Mouse (Mus musculus) thymus, postnatal 36 days (tissue): ENCODE results near the gene Vps16.

Source experiments
- DNase-seq, 2 experiments: peaks; one replicate each; pipeline ENCODE4 v3.0.0; 2022; ENCODE audit warnings: mixed read lengths in 2 of 2

Vps16 gene

DNA sequence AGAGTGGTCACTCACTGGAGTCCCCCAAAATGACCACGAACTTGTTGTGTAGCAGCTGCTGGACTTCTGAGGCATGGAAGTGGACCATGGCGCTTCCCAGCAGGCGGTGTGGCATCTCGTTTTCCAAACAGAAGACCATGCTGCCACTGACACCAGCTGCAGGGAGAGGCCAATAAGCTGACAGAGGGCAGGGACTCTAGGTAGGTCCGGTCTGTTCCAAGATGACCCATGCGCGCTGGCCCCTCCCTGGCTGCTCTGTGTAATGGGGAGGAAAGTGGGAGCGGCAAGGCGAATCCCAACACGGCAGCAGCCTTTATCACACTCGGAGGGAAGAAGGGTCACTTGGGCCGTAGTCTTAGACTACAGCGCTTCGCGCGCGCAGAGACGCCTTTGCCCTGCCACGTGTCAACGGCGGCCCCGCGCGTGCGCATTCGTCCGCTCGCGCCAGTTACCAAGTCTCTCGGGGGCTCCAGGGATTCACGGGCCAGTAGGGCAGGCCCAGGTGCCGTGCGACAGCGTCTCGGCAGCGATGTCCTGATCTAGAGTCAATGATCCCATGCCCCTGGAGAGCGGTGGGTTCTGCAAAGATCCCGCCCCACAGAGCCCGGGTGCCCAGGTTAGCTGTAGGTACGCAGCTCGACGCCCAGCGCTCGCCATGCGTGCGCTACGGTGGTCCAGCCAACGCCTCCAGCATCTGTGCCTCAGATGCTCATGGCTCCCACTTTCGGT lies 578 bp upstream of the Vps16 start:
- peak; percentile 82 to 84 for DNase-seq

DNA sequence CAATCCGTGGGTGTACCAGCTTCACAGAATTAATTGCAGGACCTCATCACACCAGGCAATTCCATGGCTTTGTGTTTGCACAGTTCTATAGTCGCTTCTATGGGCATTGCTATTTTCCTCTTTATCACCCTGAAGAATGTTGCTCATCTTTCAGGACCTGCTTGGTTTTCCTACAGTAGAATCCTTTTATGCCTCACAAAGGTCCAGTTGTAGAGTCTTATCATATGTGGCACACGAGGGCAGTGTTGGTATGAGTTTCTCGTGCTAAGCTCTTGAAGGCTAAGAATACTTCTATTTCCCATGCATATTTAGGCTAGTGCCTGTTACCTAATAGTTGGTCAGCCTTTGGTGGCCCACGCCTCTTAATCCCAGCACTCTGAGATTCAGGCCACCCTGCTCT lies 973 bp downstream of the Vps16 start:
- no peak for DNase-seq

DNA sequence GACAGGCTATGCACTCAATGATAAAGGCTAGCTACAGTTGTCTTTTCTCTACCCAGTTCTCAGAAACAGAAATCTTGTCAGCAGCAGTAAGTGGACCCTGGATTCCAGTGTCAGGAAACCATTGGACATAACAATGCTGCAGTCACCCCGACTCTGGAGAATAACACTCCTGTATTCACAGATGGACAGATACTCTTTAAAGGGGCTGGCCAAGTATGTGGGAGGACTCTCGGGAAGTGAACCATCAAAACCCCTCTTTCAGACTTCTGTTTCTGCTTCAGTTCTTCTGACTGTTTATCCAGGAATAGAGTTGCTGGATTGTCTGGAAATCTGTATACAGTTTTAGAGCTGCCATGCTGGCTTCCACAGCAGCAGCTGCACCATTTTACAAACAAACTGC lies 5.7 kb downstream of the Vps16 start:
- no peak for DNase-seq

DNA sequence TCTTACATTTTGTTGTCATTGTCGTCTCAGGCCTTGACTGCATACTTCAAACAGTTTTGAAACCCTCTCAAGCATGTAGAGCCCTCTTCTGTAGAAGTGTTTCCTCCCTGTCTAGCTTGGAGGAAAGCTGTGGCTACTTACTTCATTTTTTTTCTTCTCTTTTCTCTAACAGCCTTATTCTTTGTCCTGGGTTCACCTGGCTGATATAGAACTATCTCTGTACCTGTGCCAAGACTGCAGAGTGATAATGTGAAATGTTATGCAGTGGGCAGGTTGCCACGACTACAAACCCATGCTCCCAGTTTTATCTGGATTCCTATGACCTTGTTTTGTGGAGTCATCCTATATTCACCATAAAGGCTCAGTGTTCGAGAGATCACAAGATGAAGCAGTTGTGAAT lies 6.3 kb downstream of the Vps16 start:
- DNase-seq = no peak

DNA sequence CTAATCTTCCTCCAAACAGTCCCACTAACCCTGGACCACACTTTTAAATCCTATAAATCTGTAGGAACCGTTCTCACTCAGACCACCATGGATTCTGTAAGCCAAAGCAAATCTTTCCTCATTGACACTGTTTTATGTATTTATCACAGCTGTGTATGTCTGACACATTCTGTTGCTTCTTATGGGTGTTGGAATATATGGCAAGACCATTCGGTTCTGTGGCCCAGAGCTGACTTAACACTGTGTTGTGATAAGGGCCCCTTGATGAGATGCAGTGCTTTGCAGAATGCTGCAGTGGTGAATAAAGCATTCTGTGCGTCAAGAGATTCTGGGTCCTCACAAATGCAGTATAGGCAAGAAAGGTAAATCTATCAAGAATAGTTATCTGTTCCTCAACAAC lies 8.0 kb downstream of the Vps16 start:
- no peak for DNase-seq

DNA sequence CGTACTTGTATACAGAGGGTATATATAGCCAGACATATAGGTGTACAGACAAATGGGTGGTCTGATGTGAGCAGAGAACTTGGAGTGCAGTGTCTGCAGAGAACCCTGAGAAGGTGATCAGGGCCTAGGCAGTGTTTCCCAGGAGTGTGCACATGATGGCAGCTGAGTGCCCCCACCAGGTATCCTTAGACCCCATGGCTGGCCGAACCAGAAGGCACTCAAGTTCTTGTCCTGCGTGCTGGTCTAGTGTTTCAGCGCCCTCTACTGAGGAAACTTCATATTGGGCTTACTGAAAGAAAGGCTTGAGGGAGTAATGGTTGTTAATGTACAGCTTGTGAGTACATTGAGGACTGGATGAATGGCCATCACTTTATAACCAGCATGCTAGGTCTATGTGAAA lies 9.0 kb downstream of the Vps16 start:
- peak in 1 of 2 experiments; percentile 27 for DNase-seq

DNA sequence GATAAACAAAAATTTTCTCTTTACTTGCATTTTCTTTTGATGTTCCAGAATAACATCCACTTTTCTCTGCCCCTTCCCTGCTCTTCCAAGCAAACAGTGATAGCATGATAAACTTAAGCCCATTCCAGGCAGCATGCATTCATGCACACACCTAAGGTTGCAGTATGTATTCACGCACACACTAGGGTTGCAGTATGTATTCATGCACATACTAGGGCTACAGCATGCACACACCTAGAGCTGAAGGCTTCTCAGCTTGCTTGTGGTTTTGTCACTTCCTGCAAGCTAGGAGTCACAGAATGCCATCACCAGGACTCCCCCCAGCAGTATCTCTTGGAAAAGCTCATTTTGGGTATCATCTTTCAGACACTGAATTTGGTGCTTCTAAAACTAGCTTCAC lies 12.6 kb downstream of the Vps16 start:
- no peak for DNase-seq

DNA sequence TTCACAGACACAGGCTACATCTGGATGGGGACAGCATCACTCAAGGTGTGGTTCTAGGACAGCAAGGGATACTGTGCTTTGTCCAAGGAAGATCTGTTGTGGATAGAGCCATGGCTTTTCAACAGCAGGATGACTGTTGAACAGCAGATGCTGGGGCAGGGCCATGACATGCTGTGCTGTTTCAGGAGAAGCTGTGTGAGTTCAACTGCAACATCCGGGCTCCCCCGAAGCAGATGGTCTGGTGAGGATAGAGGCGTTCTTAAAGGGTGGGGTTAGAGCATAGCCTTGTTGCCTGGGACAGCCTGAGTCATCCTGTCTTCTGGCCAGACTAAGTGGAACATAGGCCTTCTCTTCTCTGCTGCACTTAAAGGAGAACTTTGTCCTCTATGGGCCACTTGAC lies 14.7 kb downstream of the Vps16 start:
- DNase-seq = no peak

DNA sequence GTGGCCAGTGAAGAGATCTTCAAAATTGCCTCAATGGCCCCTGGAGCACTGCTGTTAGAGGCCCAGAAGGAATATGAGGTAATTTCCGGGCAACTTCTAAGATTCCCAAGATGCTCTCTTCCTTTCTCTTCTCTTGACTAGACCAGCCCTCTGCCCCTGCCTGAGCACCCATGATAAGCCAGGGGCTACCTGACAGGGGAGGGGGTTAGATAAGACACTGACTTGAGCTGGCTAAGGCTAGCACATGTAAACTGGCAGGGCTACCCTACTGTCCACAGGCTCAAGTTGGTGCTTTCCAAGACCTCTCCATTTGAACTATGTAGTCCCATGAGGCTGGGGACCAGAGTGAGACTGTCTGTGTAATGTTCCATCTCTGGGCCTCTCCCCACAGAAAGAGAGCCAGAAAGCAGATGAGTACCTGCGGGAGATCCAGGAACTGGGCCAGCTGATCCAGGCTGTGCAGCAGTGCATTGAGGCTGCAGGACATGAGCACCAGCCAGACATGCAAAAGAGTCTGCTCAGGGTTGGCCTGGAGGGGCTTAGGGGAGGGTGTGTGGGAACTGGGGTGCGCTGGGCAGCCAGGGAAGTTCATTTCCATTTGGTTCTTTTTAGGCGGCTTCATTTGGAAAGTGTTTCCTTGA lies 15.8 kb downstream of the Vps16 start:
- DNase-seq = no peak

DNA sequence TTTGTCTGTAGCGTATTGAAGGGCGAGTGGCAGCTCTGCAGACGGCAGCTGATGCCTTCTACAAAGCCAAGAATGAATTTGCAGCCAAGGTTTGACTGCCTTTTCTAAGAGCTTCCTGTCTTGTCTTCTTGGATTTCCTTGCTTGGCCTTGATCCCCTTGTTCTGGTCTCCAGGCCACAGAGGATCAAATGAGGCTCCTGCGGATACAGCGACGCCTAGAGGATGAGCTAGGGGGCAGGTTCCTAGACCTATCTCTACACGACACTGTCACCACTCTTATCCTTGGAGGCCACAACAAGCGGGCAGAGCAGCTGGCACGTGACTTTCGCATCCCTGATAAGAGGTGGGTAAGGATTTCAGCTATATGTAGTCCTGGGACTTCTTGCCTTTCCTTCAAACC lies 18.0 kb downstream of the Vps16 start:
- no peak for DNase-seq

DNA sequence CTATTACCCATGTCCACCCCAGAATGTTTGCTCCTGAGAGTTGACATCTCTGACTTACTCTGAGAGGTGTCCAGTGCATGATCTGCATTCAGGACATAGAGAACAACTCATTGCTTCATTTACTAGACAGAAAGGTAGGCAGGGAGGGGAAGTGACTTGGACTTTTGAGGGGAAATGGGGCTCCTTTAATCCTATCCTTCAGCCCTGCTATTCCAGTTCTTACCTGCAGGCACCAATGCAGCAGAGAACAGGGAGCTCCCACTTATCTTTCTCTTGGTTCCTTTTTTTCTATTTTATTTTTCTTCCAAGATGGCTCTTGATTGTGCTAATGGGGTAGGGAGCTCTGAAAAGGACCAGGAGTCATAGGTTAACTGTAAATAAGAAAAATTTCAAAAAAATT lies 24.3 kb downstream of the Vps16 start:
- no peak for DNase-seq

DNA sequence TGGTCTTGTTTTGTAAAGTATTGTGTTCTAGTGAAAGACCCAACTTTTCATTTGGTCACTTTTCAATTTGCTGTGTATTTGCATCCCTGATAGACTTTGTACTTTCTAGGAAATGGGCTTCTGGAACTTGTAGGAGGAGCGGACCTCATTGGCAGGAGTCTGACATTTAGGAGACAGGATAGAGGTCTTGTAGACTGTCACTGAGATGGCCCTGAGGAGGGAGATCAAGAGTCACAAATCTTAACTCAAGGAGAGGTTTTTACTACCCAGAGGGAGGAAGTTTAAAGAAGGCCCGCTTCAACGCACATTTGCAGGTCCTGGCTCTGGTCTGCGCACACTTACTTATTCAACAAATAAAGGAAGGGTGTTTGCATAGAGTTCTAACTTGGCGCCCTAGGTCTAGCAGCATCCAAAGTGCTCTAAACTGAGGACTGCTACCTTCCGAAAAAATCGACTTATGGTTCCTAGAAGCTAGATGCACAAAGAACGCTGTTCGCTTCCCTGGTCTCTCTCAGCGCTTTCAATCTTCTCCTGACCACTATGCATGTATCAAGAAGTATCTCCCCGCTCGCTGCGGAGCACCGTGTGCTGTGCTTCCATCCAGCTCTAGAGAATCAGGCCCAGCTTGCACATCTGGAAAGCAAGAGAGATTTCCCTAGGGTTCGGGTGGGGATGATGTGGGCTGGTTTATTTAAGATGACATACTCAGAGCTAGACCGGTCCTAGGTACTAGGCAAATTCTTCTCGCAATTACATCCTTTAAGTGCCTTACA lies 25.1 kb downstream of the Vps16 start:
- no peak for DNase-seq

DNA sequence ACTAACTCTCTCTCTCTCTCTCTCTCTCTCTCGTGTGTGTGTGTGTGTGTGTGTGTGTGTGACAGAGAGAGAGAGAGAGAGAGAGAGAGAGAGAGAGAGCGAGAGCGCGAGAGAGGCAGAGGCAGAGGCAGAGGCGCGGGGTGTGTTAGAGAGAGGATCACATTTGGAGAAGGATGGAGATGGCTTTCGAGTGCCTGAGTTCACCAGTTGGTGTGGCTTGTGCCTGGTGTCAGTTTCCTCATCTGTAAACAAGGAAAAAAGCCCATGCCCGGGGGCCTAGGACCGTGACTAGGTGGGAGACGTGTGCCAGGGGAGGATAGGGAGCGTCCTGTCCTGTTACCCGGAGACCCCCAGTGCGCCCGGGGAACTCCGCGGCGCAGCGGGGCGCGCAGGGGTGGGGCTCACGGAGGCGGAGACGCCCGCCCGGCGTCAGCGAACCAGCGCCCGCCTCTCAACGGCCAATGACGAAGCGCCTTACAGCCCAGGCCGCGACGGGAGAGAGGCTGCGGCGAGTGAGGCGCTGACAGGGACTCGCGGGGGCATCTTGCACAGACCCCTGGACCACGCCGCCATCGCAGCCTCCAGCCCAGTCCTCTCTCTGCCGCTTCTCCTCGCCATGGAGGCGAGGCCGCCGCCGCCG lies 25.8 kb downstream of the Vps16 start, which contains the start of gene Ptpra:
Gene Ptpra (plus strand): TSS at position 485 of the 640 bp plus-strand sequence.
- peak; percentile 92 to 93 for DNase-seq

DNA sequence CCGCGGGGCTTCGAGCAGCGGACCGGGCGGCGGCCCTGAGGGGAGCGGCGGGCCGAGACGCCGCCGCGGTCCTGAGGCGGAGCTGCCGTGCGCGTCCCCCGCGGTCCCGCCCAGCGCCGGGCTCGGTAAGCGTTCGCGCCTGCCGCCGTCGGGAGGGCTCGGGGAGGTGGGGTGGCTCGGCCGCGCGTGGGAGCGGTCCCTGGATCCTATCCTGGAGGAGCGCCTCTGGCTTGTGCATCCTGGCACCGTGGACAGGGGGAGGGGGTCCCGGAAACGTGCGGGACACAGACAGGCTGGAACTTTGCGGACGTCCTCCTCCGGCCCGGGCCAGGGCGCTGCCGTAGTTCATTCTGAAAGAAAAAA lies 26.3 kb downstream of the Vps16 start:
- peak in 1 of 2 experiments; percentile 80 for DNase-seq

DNA sequence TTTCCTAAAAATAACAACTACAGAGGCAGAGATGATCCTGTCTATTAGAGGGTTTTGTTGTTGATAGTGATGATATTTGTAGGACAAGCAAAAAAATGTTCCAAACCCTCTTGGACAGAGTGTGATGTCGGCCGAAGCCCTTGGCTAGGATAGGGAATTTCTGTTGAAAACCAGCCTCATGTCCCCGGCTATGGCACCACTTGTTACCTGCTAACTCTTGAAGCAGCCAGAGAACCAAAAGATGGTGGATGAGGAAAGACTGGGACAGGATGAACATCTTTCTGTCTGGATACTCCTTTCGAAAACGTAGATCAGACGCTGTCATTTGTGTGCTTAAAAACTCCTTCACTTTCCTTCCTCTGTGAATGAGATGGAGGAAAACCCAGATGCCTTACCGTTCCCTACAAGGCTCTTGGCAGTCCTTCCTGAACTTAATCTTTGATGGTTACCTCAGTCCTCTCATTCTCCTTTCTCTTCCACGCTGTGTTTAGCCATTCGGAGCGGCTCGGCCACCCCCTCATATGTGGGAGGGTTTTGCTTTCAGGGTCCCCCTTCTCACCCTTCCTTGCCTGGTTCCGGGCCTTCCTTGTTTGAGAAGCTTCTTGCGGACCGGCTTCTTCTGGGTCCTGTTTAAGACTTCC lies 27.1 kb downstream of the Vps16 start:
- DNase-seq = no peak

DNA sequence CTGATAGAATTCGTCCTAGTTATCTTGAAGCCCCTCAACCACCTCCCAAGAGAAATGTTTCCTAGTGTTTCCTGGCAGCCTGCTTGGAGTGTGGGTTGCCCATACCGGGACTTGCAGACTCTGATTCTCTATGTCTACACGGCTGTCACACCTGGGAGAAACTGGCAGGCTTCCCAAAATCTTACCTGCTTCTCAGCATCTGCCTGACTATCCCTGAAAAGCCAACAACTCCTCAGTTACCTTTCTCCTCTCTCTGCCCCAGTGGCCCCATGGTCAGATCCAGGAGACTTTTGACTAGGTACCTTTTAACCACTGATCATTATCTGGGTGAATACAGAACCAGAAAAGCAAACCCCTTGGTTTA lies 27.6 kb downstream of the Vps16 start:
- no peak for DNase-seq

DNA sequence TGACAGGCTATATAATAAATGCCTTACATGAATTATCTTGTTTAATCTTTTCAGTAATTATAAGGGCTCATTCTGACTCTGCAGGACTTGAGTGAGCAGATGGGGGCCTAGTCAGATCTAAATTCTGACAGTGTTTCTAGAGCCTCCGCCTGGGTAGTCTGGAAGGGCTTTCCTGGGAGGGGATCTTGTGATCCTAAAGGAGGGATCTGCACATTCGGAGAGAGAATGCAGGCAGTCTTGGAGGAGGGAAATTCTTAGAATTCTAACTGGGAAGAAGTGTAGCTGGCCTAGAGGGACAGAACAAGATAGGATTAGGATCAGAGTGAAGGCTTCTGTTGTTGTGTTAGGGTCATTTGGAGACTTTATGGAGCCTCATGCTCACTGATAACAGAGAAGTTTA lies 28.1 kb downstream of the Vps16 start:
- DNase-seq = no peak

DNA sequence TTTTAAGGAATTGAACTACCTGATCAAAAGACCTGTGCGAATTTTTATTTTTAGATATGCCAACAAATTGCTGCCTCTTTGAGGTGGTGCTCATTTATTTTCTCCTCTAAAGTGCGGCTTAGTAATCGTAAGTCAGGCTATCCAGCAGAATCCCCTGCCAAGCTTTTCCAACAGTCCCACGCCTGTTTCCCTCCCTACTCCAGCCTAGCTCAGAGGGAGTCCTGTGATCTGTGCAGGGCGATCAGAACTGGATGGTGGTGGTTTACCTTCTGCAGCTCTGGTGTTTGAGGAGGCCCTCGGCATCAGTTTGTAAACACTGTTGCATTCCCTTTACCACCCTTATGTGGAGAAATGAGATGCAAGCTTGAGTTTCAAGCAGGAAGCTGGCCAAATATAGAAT lies 29.3 kb downstream of the Vps16 start:
- DNase-seq = no peak

DNA sequence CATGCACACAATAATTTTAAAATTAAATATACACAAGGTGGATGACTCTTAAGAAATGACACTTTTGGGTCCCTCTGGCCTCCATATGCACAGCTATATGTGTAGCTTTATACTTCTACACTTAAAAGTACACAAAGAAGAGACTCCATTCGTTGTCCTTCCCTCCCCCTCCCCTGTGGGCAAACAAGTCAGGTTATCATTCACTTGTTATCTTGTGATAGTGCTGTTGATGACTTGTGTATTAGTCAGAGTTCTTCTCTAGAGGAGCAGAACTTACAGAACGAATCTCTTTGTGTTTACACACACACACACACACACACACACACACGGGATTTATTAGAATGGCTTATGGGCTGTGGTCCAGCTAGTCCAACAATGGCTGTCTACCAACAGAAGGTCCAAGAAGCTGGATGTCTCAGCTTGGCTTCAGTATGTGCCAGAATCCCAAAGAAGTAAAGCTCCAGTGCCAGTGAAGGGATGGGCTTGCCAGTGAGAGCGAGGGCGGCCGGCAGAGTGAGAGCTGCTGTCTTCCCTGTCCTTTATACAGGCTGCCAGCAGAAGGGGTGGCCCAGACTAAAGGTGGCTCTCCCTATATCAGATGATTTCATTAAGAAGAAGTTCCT lies 30.7 kb downstream of the Vps16 start:
- no peak for DNase-seq

DNA sequence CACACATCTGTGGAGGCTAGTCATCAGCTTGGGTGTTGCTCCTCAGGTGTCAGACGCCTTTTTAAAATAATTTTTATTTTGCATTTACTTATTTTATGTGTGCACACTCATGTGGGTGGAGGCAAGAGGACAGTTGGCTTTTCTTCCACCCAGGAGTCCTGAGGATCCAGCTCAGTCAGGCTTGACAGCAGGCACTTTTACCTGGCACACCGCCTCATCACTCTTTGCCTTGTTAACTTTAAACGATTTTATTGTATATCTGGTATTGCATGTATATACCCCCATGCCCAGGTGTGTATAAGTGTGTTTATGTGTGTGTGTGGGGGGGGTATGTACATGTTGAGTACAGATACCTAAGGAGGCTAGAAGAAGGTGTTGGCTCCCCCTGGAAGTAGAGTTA lies 33.7 kb downstream of the Vps16 start:
- no peak for DNase-seq

DNA sequence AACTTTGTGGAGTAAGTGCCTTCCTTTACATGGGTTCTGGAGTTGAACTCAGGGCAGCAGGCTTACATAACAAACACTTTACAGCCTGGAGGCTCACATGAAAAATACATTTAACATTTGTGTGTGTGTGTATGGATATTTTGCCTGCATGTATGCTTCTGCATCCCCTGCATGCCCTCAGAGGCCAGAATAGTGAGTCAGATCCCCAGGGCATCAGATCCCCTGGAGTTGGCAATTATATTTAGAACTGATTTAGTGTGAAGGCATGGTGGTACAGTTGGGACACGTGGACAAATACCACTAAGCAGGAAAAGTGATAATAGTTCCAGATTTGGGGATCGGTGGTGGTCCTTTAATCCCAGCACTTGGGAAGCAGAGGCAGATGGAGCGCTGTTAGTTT lies 35.4 kb downstream of the Vps16 start:
- DNase-seq = no peak

DNA sequence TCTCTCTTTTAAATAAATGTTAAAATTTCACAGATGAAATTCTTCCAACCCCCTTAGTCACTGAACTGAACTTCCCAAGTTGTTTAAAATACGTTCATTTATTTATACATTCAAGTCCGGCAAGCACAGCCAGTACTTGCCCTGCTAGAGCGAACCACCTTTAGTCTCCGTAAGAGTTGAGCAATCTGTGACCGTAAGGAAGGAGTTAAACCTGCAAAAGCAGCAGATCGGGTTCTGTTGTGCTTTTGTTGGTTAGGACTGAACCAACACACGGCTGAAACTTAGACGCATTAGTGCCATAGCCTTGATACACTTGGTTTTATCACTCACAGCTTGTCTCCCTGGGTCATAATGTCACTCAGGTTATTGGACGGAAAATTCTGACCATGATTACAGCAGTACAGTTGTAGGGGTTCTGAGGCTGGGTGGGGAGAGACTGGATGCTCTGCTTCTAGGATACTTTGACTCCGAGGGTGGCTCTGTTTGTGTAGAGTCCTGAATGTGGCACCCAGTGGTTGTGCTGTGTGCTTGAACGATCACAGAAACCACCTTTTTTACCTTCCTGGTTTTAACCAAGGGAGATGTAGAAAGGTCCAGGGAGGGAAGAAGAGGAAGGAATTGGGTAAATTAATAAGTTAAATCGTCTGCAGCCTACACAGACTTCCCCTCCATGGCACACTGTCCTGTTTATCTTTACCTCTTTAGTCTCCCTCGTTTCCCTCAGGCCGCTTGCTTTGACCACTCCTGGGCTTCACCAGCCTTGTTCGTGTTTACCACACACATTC lies 37.3 kb downstream of the Vps16 start:
- DNase-seq = no peak
